Mouse (Mus musculus) heart, embryonic 10.5 days (tissue): ENCODE data around the gene Krtcap3. TPM values are rescaled to one million over a fixed set of nuclear protein-coding genes. Genes with fewer than 3 reads are reported as not detected.
A peak's percentile ranks its signal among the peaks of the same experiment; 100 is the strongest.

Experiments used
- DNase-seq: peaks from one replicate; pipeline ENCODE4 v3.0.0-alpha.2; 2017; ENCODE audit warnings: low spot score
- H3K27ac ChIP-seq: fragments of 300-500 bp; sonication (generic); 2 replicates; pipeline ENCODE4 v1.5.1; 2016; ENCODE audit warnings: mild to moderate bottlenecking
- H3K27me3 ChIP-seq: fragments of 300-500 bp; sonication (generic); 2 replicates; pipeline ENCODE4 v1.6.1; 2016; ENCODE audit warnings: mild to moderate bottlenecking; ENCODE audit not compliant: poor library complexity, insufficient read depth, severe bottlenecking
- H3K36me3 ChIP-seq: fragments of 300-500 bp; sonication (generic); 2 replicates; pipeline ENCODE4 v1.6.1; 2016; ENCODE audit warnings: mild to moderate bottlenecking, moderate library complexity
- H3K4me1 ChIP-seq: fragments of 300-500 bp; sonication (generic); 2 replicates; pipeline ENCODE4 v1.6.1; 2016; ENCODE audit warnings: mild to moderate bottlenecking
- H3K4me3 ChIP-seq: fragments of 300-500 bp; sonication (generic); 2 replicates; pipeline ENCODE4 v1.5.1; 2016; ENCODE audit warnings: mild to moderate bottlenecking, moderate library complexity
- H3K9me3 ChIP-seq: fragments of 300-500 bp; sonication (generic); 2 replicates; pipeline ENCODE4 v1.6.1; 2016; ENCODE audit warnings: mild to moderate bottlenecking, moderate library complexity
- WGBS: fragments of 180-500 bp; shearing (Covaris S2); methylation state at CpG from one replicate; pipeline ENCODE4 v1.1.7; 2016; 5-methylcytosine and 5-hydroxymethylcytosine counted together
- polyA plus RNA-seq: library from polyadenylated mRNA; unstranded; fragments of >200 nt; fragmentation: Nextera tagmentation; extraction: Ambion mirVana; gene quantifications from 2 replicates; pipeline ENCODE4 v1.2.1, GENCODE M21; 2016

Krtcap3 gene
- polyA plus RNA-seq, 1 experiment from 2014 or later, result 13.1 TPM

DNA sequence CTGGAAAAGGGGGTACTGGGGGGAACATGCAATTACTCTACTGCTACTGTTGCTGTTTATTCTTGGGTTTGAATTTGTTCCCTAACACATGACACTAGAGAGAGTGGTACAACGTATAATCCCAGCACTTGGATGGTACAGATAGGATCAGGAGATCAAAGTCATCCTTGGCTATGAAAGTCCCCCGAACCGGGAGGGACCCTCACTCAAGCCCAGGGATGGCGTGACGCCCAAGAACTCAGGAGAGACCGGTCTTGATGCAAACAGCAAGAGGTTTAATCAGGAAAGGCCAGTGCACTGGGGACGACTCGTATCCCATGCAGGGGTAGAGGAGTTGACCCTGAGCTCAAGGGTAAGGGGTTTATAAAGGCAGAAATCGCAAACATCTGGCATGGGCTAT lies 28.8 kb upstream of the Krtcap3 start:
- no peaks in the 10 kb centered on the region for H3K9me3 ChIP-seq
- no peaks in the 10 kb centered on the region for H3K27me3 ChIP-seq
- no peak overlapping the region for H3K27ac ChIP-seq
- peaks cover 9% of the 10 kb centered on the region; the same call in 1 of the 2 replicates for H3K4me1 ChIP-seq
- no peak for DNase-seq
- 91% methylated on average over 9 of the region's 9 CpGs for WGBS
- no peak overlapping the region for H3K4me3 ChIP-seq
- no peaks in the 10 kb centered on the region for H3K36me3 ChIP-seq

DNA sequence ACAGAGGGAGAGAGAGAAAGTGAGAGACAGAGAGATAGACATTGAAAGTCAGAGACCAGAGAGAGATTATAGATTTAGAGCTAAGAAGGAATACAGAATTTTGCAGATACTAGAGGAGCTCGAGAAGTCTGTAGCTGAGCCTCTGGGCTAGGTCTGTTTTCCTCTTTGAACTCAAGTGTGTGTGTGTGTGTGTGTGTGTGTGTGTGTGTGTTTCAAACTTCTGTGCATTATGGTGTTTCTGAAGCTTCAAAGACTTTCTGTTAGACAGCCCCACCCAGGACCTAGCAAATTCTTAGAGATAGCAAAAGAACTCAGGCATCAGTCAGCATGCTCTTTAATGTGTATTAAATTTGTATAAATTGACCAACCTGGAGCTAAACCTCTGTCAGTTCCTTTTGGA lies 24.9 kb upstream of the Krtcap3 start:
- Histone ChIP-seq H3K36me3 (no peaks in the 10 kb centered on the region), H3K27ac (no peak overlapping the region), H3K27me3 (no peaks in the 10 kb centered on the region), H3K9me3 (no peaks in the 10 kb centered on the region), H3K4me3 (no peak overlapping the region), H3K4me1 (no peaks in the 10 kb centered on the region)
- DNase-seq, result no peak
- 76% methylated on average over 1 of the region's 1 CpGs for WGBS

DNA sequence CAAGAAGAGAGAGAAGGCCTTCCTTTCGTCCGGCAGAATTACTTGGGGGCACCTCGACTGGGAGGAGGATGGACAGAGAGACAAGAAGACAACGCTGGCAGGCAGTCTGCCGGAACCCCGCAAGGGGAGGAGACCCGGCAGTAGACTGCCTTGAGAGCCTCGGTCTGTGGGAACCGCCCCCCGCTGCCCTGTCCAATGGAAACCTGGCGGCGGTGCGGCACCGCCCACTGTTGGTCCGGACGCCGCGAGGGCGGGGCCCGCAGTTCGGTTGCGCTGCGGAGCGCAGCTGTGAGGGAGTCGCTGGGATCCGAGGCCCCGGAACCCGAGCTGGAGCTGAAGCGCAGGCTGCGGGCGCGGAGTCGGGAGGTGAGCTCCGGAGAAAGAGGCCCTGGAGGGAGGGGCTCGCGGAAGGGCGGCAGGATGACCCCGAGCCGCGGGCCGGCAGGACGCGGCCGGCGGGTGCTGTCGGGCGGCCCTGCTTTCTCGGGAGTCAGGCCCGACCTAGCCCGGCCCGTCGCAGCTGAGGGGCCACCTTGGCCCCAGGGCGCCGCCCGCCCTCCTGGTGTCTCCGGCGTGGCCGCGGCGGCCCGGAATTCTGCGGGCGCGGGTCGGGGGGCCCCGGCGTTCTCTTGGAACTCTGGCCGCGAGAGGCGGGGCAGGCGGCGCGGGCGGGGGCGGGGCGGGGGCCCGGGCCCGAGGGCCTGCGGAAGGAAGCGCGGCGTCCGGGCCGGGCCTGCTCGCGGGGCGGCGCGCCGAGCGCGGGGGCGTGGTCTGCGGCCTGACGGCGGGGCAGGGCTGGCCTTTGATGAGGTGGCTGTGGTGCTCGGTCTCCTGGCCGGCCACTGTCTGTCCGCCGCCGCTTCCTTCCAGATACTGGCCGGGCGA lies 10.6 kb upstream of the Krtcap3 start, which contains the start of the genes Nrbp1 and Gm9970:
Nrbp1 (plus strand) TSS at position 228 of the 885 bp plus-strand sequence.
Gm9970 (minus strand) TSS at position 596 of the 885 bp plus-strand sequence.
- DNase-seq, result peak; percentile 97
- Histone ChIP-seq H3K36me3 (peaks cover 23% of the 10 kb centered on the region), H3K27me3 (no peaks in the 10 kb centered on the region), H3K4me1 (0 out of 2 replicates have a peak, but pooled peaks cover 8% of the 10 kb centered on the region), H3K27ac (peak within 1 kb of the TSS; percentile 97), H3K9me3 (peaks cover 3% of the 10 kb centered on the region; the same call in 1 of the 2 replicates), H3K4me3 (peak within 1 kb of the TSS; percentile 94)
- under 1% methylated on average over 103 of the region's 103 CpGs for WGBS

DNA sequence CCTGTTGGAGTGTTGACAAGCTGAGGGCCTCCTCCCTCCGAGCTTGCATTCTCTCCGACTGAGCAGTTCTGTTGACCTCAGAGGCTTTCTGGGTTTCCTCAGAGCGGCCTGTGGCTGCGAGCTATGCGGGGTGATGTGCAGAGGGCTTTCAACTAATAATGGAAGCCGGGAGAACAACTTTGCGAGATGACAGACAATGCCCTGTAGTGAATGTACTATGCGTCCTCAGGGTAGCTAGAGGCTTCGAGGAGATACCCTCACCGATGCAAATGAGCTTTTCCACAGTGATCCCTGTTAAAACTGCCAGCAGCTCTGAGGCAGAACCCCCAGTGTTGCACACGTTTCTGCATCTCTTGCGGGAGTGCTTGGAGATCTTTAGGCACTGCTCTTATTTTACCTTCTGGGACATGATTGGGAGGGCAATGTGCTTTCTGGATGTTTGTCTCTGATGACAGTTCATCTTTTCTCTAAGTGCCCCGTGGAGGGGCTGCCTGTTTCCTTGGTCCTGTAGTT lies 9.9 kb upstream of the Krtcap3 start:
- peak overlapping the region; percentile 97 for H3K27ac ChIP-seq
- H3K36me3 ChIP-seq, result peaks cover 30% of the 10 kb centered on the region
- no peaks in the 10 kb centered on the region for H3K27me3 ChIP-seq
- under 1% methylated on average over 13 of the region's 13 CpGs for WGBS
- no peak for DNase-seq
- no peaks in the 10 kb centered on the region for H3K9me3 ChIP-seq
- peak overlapping the region; percentile 94 for H3K4me3 ChIP-seq
- 0 out of 2 replicates have a peak, but pooled peaks cover 8% of the 10 kb centered on the region for H3K4me1 ChIP-seq

DNA sequence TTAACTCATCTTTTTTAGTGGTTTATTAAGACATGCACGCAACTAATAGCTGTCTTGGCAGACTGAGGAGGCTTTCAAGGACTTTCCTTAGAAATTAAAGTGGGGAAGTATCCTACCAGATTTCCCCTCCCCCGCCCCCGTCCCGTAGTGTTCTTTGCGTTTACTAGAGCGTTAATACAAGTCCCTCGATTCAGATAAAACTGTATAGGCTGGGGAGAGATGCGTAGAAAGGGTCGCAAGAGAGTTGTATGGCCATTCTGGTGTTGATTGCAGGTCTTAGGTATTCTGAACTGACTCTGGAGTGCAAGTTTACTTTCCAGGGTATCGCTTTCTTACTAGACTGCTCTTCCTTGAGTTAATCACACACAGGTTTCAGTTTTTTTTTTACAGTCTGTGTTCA lies 9.3 kb upstream of the Krtcap3 start:
- Histone ChIP-seq H3K36me3 (peaks cover 37% of the 10 kb centered on the region), H3K27ac (no peak overlapping the region), H3K4me1 (0 out of 2 replicates have a peak, but pooled peaks cover 8% of the 10 kb centered on the region), H3K9me3 (no peaks in the 10 kb centered on the region), H3K4me3 (peak overlapping the region; percentile 94), H3K27me3 (no peaks in the 10 kb centered on the region)
- no peak for DNase-seq
- 30% methylated on average over 10 of the region's 10 CpGs for WGBS

DNA sequence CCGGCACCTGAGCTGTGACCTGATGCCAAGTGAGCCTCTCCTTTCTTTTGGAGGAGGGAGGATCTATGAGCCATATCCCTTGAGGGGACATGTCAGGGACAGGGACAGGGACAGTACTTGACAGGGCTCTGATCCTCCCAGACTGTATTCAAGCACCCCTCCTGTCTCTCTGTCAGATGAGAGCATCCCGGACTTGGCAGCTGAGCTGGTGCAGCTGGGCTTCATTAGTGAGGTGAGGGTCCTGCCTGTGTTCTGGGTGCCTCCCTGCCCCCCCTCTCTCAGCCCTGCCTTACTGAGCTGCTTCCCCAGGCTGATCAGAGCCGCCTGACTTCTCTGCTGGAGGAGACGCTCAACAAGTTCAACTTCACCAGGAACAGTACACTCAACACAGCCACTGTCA lies 775 bp upstream of the Krtcap3 start:
- WGBS, result 60% methylated on average over 4 of the region's 4 CpGs
- DNase-seq, result no peak
- no peaks in the 10 kb centered on the region for H3K27me3 ChIP-seq
- H3K4me1 ChIP-seq, result peaks cover 49% of the 10 kb centered on the region
- peak overlapping the region; percentile 81 for H3K27ac ChIP-seq
- H3K9me3 ChIP-seq, result no peaks in the 10 kb centered on the region
- peak overlapping the region; percentile 59 for H3K4me3 ChIP-seq
- peaks cover 96% of the 10 kb centered on the region for H3K36me3 ChIP-seq

DNA sequence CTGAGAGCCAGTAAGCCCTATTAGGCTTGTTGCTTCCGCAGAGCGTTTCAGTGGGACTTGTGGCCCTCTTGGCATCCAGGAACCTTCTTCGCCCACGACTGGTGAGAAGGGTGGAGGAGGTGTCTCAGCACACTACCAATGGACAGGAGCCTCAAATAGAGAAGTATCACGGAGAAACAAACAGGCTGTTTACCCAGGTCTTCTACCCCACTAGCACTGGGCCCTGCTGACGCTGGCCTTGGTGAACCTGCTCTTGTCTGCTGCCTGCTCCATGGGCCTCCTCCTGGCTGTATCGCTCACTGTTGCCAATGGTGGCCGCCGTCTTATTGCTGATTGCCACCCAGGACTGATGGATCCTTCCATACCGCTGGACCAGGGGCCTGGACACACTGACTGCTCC lies 660 bp downstream of the Krtcap3 start:
- no peaks in the 10 kb centered on the region for H3K27me3 ChIP-seq
- 49% methylated on average over 10 of the region's 10 CpGs for WGBS
- DNase-seq, result peak; percentile 73
- peak overlapping the region; percentile 59 for H3K4me3 ChIP-seq
- peak overlapping the region; percentile 81; the same call in 1 of the 2 replicates for H3K27ac ChIP-seq
- H3K36me3 ChIP-seq, result peaks cover 87% of the 10 kb centered on the region
- H3K9me3 ChIP-seq, result no peaks in the 10 kb centered on the region
- peaks cover 49% of the 10 kb centered on the region for H3K4me1 ChIP-seq

DNA sequence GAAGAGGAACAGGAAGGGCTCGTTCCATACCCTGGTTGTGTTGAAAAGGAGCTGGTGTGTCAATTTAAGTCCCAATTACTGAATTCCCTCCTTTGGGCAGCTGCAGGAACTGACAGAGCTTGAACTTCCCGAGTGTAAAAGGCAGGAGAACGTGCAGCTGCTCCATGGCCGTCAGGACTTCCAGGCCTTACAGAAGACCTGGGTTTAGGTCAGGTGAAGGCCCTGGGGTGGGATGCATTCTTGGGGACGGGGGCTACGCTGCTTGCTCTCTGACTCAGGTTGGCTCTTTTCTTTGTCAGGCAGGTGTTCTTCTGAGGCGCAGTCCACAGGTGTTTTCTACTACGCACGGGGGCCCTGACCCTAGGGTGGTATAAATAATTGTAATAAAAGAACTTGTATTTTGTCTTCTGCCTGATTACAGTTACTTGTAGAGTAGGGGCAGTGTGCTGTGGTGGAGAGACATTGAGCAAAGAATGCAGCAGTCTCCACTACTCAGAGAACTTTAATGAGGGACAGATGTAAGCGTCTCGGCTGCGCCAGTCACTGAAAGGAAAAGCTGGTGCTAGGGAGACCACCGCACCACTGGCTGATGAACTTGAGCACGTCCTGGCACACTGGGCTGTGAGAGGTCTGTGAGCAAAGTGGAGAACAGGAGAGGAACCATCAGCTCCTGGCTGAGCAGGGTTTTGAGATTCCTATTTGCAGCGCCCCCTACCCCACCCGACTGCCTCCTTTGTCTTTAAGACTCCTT lies 1.5 kb downstream of the Krtcap3 start:
- H3K4me3 ChIP-seq, result no peak overlapping the region
- H3K27me3 ChIP-seq, result no peaks in the 10 kb centered on the region
- peaks cover 85% of the 10 kb centered on the region for H3K36me3 ChIP-seq
- peaks cover 49% of the 10 kb centered on the region for H3K4me1 ChIP-seq
- H3K27ac ChIP-seq, result peak overlapping the region; percentile 81
- no peaks in the 10 kb centered on the region for H3K9me3 ChIP-seq
- DNase-seq, result peak; percentile 66
- WGBS, result 80% methylated on average over 16 of the region's 16 CpGs

DNA sequence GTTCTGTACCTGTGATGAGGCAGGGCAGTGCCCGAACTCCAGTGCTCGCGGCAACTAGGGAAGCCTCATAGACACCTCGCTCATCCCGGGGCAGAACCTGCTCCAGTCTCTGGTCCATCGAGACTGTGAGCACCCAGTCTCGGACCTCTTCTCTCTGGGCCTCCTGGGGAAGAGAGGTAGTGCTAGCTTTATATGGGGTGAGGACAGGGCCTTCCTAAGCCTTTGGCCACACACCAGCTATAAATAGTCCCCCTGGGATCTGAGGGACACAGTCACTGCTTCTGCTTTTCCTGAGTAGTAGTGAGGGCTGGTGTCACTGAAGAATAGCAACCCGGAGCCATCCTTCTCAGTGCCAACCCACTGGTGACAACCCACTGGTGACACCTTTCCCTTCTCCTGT lies 2.3 kb downstream of the Krtcap3 start:
- no peak overlapping the region for H3K4me3 ChIP-seq
- 75% methylated on average over 8 of the region's 8 CpGs for WGBS

DNA sequence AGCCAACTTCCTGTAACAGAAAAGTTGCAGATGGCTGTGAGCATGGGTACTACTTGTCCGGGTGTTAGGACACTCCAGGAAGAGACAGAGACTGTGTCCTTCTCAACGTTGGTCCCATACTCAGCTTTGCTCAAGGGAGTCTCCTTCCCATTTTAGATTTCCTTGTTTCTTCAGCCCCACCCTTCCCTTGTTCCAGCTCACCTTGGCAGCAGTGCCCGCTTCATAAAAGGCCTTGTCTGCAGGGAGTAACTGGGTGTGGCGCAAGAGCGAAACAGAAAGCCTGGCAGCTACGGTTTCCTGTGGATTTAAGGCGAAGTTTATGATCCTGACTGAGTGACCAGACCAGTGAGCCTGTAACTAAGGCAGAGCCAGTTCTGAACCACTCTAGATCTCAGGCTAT lies 3.0 kb downstream of the Krtcap3 start:
- H3K27ac ChIP-seq, result peak overlapping the region; percentile 75; the same call in 1 of the 2 replicates
- H3K27me3 ChIP-seq, result no peaks in the 10 kb centered on the region
- no peaks in the 10 kb centered on the region for H3K9me3 ChIP-seq
- DNase-seq, result peak; percentile 71
- H3K4me1 ChIP-seq, result peaks cover 49% of the 10 kb centered on the region
- 84% methylated on average over 7 of the region's 7 CpGs for WGBS
- H3K4me3 ChIP-seq, result no peak overlapping the region
- H3K36me3 ChIP-seq, result peaks cover 82% of the 10 kb centered on the region

More for the DNA sequence above, 2.3 kb downstream of the Krtcap3 start:
- peak; percentile 77 for DNase-seq
- no peaks in the 10 kb centered on the region for H3K9me3 ChIP-seq
- H3K27me3 ChIP-seq, result no peaks in the 10 kb centered on the region
- H3K36me3 ChIP-seq, result peaks cover 84% of the 10 kb centered on the region
- peaks cover 49% of the 10 kb centered on the region for H3K4me1 ChIP-seq
- peak overlapping the region; percentile 75 for H3K27ac ChIP-seq

DNA sequence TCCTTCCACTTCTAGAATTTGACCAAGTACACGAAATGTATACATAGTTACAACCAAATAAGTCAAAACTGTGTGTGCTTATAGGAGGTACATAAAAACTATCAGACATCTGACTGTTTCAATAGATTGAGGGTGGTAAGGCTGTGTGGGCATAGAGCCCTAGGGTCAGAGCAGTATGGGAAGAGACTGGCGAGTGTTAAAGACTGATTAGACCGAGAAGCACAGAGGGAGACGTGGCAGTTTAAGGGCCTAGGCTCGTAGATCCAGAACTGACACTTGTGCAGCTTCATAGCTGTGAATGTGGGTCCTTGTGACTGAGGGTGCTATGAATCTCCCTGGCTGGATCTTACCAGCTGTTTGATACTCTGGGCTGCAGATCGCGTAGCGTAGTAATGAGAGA lies 3.4 kb downstream of the Krtcap3 start:
- Histone ChIP-seq H3K27me3 (no peaks in the 10 kb centered on the region), H3K36me3 (peaks cover 82% of the 10 kb centered on the region), H3K4me1 (peaks cover 49% of the 10 kb centered on the region), H3K27ac (no peak overlapping the region), H3K9me3 (no peaks in the 10 kb centered on the region), H3K4me3 (no peak overlapping the region)
- 79% methylated on average over 8 of the region's 8 CpGs for WGBS
- DNase-seq, result peak; percentile 54

DNA sequence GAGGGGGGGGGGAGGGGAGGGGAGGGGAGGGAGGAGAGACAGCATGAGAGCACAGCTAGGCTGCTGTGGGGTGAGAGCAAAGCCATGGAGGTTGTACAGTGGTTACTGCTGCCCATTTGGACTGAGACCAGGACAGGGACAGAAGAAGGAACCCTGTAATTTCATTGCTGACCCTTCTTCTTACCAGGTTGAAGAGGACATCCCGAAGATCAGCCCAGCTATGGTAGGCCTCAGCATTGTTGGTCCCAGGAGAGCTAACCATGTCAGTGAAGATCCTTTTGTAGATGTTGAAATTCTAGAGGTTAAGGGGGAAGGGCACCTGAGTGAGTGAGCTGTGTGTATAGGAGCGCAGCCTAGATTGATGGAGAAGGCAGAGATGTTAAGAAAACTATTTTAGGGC lies 3.9 kb downstream of the Krtcap3 start:
- H3K4me3 ChIP-seq, result no peak overlapping the region
- peaks cover 82% of the 10 kb centered on the region for H3K36me3 ChIP-seq
- peaks cover 44% of the 10 kb centered on the region for H3K4me1 ChIP-seq
- H3K9me3 ChIP-seq, result no peaks in the 10 kb centered on the region
- no peak overlapping the region for H3K27ac ChIP-seq
- no peaks in the 10 kb centered on the region for H3K27me3 ChIP-seq
- WGBS, result 91% methylated on average over 2 of the region's 2 CpGs
- peak; percentile 73 for DNase-seq
